In the genomic region with DNA sequence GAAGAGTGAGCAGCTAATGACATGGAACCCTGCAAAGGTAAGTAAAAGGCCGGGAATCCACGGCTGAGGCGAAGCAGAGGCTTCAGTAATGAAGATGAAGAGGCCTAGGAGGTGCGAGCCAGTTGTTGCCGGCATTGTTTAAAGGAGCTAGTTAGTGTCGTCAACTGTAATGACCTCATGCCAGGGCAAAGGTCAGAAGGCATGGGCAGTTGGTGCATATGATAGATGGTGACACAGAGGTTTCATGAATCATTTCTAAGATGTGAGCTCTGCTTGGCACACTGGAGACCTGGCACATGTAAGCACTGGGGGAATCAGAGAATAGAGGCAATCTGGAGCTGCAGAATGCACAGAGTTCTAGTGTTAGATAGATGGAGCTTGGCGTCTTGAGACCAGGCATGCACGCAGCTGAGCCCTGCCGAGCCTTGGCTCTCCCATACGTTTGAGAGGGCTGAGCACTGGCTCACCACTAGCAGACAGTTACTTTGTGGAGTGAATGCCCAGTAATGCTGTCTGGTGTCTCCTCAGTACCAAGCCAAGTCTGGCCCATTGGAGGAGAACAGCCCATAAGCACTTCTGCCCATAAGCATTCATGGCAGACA, we compare ENCODE assay signal across 20 mouse cellular contexts.
A peak's percentile ranks its signal among the peaks of the same experiment; 100 is the strongest.
DNase-seq lines count a peak whose midpoint lies in the region; ATAC-seq and TF ChIP-seq lines count a peak whose summit lies in the region.
"Had no signal": no experiment of that assay in that cellular context is flagged by ENCODE, and none has a peak within 500 bp of the region (broad histone marks: within the 10 kb centered on the region; RNA-seq: fewer than 3 reads in every experiment).

No protein-coding gene starts in this region.

- no peak for DNase-seq in forebrain, embryonic 11.5 days (ENCODE audit: low spot score)
- no peak for DNase-seq in kidney, postnatal 0 days (ENCODE audit: low spot score)
- DNase-seq in kidney, adult 8-10 months, result no peak
- peak; percentile 31 to 32 for DNase-seq in adrenal gland, postnatal 36 days
- no peak for DNase-seq in B cell, adult 2 months
- DNase-seq in thymus, postnatal 14 days, result no peak
- DNase-seq: cerebellum, adult 11 months; cerebellum, postnatal 36 days; gastrocnemius, postnatal 10 days; heart, adult 2 months; lung, postnatal 10 days; thymus, adult 2 months had no signal

- H3K27me3 ChIP-seq in forebrain, embryonic 15.5 days, result no peaks in the 10 kb centered on the region
- H3K27me3 ChIP-seq in forebrain, embryonic 11.5 days (ENCODE audit: control insufficient read depth, insufficient read depth, low read length), result peaks cover 4% of the 10 kb centered on the region; the same call in 1 of the 2 replicates
- no peaks in the 10 kb centered on the region for H3K27me3 ChIP-seq in kidney, postnatal 0 days (ENCODE audit: insufficient read depth, low read length)
- H3K27me3 ChIP-seq in hindbrain, embryonic 15.5 days, result no peaks in the 10 kb centered on the region

- peaks cover 27% of the 10 kb centered on the region for H3K4me1 ChIP-seq in forebrain, embryonic 15.5 days
- H3K4me1 ChIP-seq in forebrain, embryonic 11.5 days (replicated peaks; ENCODE audit: control insufficient read depth, insufficient read depth, low read length), result peaks cover 3% of the 10 kb centered on the region
- H3K4me1 ChIP-seq in kidney, postnatal 0 days (replicated peaks; ENCODE audit: insufficient read depth, low read length), result no peaks in the 10 kb centered on the region
- H3K4me1 ChIP-seq in hindbrain, embryonic 15.5 days (replicated peaks), result peaks cover 51% of the 10 kb centered on the region
- H3K4me1 ChIP-seq: limb, embryonic 13.5 days; liver, embryonic 15.5 days; megakaryocyte, embryonic 14.5 days had no signal

- no peak overlapping the region for H3K27ac ChIP-seq in forebrain, embryonic 15.5 days (replicated peaks)
- H3K27ac ChIP-seq in forebrain, embryonic 11.5 days (ENCODE audit: low read depth, low read length), result no peak overlapping the region
- no peak overlapping the region for H3K27ac ChIP-seq in kidney, postnatal 0 days
- H3K27ac ChIP-seq in hindbrain, embryonic 15.5 days (replicated peaks), result peak overlapping the region; percentile 43
- H3K27ac ChIP-seq: embryonic facial prominence, embryonic 10.5 days; heart, adult 2 months; layer of hippocampus, adult 2 months; left cerebral cortex, adult 2 months; limb, embryonic 13.5 days; liver, embryonic 15.5 days had no signal

- no peak for TF ChIP-seq CTCF in kidney, postnatal 0 days (IDR thresholded peaks at IDR 0.05; ENCODE audit: low read depth)

- H3K9ac ChIP-seq in forebrain, embryonic 15.5 days (replicated peaks), result no peak overlapping the region
- no peak overlapping the region for H3K9ac ChIP-seq in forebrain, embryonic 11.5 days (ENCODE audit: low read length)
- no peak overlapping the region for H3K9ac ChIP-seq in kidney, postnatal 0 days (ENCODE audit: low read depth, low read length)
- no peak overlapping the region for H3K9ac ChIP-seq in hindbrain, embryonic 15.5 days
- H3K9ac ChIP-seq: limb, embryonic 13.5 days; liver, embryonic 15.5 days had no signal

- no peaks in the 10 kb centered on the region for H3K36me3 ChIP-seq in forebrain, embryonic 15.5 days
- no peaks in the 10 kb centered on the region for H3K36me3 ChIP-seq in forebrain, embryonic 11.5 days (ENCODE audit: control insufficient read depth, insufficient read depth, low read length)
- no peaks in the 10 kb centered on the region for H3K36me3 ChIP-seq in kidney, postnatal 0 days (ENCODE audit: insufficient read depth, low read length)
- H3K36me3 ChIP-seq in hindbrain, embryonic 15.5 days, result no peaks in the 10 kb centered on the region
- H3K36me3 ChIP-seq: embryonic facial prominence, embryonic 10.5 days; limb, embryonic 13.5 days; liver, embryonic 15.5 days had no signal

- ATAC-seq in forebrain, embryonic 15.5 days (replicated peaks), result peak; percentile 37
- no peak for ATAC-seq in forebrain, embryonic 11.5 days (replicated peaks; ENCODE audit: low FRiP score)
- ATAC-seq in kidney, postnatal 0 days (replicated peaks; ENCODE audit: low FRiP score, low read depth), result peak; percentile 61; the same call in 1 of the 2 replicates
- peak; percentile 39; the same call in 1 of the 2 replicates for ATAC-seq in hindbrain, embryonic 15.5 days (ENCODE audit: low FRiP score, low read depth)

- no peaks in the 10 kb centered on the region for H3K9me3 ChIP-seq in forebrain, embryonic 15.5 days
- H3K9me3 ChIP-seq in forebrain, embryonic 11.5 days (ENCODE audit: control insufficient read depth, low read length), result no peaks in the 10 kb centered on the region
- H3K9me3 ChIP-seq in kidney, postnatal 0 days (replicated peaks; ENCODE audit: low read length), result no peaks in the 10 kb centered on the region
- H3K9me3 ChIP-seq in hindbrain, embryonic 15.5 days, result no peaks in the 10 kb centered on the region
- H3K9me3 ChIP-seq: embryonic facial prominence, embryonic 10.5 days; limb, embryonic 13.5 days; liver, embryonic 15.5 days; megakaryocyte, embryonic 14.5 days had no signal

- no peak overlapping the region for H3K4me2 ChIP-seq in forebrain, embryonic 15.5 days (replicated peaks)
- no peak overlapping the region for H3K4me2 ChIP-seq in forebrain, embryonic 11.5 days (ENCODE audit: low read depth, low read length, severe bottlenecking)
- H3K4me2 ChIP-seq in kidney, postnatal 0 days (ENCODE audit: low read length), result no peak overlapping the region
- no peak overlapping the region for H3K4me2 ChIP-seq in hindbrain, embryonic 15.5 days
- H3K4me2 ChIP-seq: limb, embryonic 13.5 days; liver, embryonic 15.5 days had no signal

- 60% methylated on average over 10 of the region's 10 CpGs for WGBS in forebrain, embryonic 15.5 days
- 69% methylated on average over 10 of the region's 10 CpGs for WGBS in forebrain, embryonic 11.5 days
- WGBS in kidney, postnatal 0 days, result 32% methylated on average over 10 of the region's 10 CpGs
- 27% methylated on average over 10 of the region's 10 CpGs for WGBS in hindbrain, embryonic 15.5 days

- no peak overlapping the region for H3K4me3 ChIP-seq in forebrain, embryonic 15.5 days
- no peak overlapping the region for H3K4me3 ChIP-seq in forebrain, embryonic 11.5 days (ENCODE audit: low read depth, low read length)
- no peak overlapping the region for H3K4me3 ChIP-seq in kidney, postnatal 0 days (replicated peaks; ENCODE audit: low read depth, low read length)
- no peak overlapping the region for H3K4me3 ChIP-seq in hindbrain, embryonic 15.5 days
- H3K4me3 ChIP-seq: embryonic facial prominence, embryonic 10.5 days; heart, adult 2 months; layer of hippocampus, adult 2 months; left cerebral cortex, adult 2 months; limb, embryonic 13.5 days; liver, embryonic 15.5 days; megakaryocyte, embryonic 14.5 days had no signal

Comparison
In these comparisons a context has a peak if more than half of its experiments do, and no peak if none do; other contexts are left out.
1. DNase-seq: peak in adrenal gland, postnatal 36 days (2 of 2); none in forebrain, embryonic 11.5 days (single experiment), kidney, postnatal 0 days (single experiment), kidney, adult 8-10 months (0 of 2), B cell, adult 2 months (0 of 2) and thymus, postnatal 14 days (single experiment).